Mouse (Mus musculus): ENCODE data around the gene Mrps33.
A peak's percentile ranks its signal among the peaks of the same experiment; 100 is the strongest.

The Mrps33 gene

DNA sequence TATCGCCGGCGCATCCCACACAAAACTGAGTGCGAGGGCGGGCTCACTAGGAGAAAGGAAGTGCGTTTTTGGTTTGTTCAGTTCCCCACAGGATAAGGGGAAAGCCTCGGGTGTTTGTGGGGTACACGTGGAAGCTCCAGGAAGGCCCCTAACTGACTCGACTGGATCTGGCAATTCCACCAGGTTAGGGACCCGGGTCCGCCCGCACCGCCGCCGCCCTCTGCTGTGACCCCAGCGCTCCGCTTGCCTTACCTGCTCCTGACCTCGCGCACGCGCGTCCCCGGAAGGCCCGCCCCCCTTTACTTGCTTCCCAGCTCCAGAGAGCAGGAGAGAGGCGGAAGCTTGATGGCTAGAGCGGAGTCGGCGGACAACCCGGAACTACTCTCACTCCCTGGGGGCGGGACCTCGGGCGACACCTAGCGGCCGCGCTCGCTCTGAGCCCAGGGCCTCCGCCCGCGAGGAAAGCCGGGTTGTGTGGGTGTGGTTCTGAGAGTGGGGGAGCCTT is at the start of gene Mrps33:
Mrps33 (minus strand) TSS at position 377 of the 505 bp plus-strand sequence.
- no peak for DNase-seq (ENCODE audit: extremely low read depth, low read depth, low spot score)

DNA sequence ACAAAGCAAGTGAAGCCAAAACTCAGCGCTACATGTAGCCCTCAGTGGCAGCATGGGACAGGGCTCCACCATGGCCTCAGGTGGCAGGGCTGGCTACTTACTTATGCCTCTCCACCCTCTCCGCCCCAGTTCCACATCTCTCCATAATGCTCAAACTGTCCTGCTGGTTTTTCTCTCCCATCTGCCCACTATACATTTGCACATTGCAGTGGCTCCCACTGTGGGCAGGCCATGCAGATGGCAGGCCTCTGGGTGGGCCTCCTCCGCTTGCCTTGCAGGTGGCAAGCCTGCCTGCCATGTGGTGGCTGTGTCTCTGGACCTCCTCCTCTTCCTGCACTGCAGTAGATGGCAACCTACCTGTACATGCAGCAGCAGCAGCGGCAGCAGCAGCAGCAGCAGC is 38.9 kb upstream of the Mrps33 start:
- DNase-seq (ENCODE audit: extremely low read depth, low read depth, low spot score) = no peak

DNA sequence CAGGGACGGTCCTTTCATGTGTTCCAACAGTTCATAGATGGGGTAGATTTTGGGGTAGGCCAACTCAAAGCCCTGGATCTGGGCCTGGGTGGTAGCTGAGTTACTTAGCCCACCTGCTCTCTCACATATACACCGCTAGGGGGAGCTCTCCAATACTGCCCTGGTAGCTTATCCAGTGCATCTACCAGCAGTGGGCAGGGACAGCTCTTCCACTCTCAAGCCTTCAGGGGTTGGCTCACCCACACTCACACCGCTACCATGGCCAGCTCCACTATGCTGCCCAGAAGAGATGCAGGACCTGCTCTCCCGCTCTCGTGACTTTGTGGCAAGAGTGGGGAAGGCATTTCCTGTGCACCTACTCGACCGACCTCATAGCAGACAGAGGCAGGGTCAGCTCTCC is 38.0 kb upstream of the Mrps33 start:
- DNase-seq (ENCODE audit: extremely low read depth, low read depth, low spot score) = no peak

DNA sequence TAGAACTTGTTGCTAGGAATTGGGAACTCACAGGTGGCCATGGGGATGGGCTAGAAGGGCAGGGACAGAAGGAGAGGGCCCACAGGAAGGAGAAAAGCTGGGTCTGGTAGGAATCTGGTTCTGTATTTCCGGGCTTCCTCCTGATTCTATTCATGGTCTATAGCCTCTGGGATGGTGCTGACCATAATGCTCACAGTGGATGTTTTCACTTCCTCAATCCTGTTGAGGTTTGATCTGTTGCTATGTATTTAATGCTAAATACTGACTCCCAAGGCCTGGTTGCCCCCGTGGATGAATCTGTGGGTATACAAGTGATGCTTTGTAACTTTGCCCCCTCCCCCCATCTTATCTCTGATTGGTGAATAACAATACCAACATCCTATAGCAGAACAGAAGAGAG is 36.8 kb upstream of the Mrps33 start:
- DNase-seq (ENCODE audit: extremely low read depth, low read depth, low spot score) = no peak

DNA sequence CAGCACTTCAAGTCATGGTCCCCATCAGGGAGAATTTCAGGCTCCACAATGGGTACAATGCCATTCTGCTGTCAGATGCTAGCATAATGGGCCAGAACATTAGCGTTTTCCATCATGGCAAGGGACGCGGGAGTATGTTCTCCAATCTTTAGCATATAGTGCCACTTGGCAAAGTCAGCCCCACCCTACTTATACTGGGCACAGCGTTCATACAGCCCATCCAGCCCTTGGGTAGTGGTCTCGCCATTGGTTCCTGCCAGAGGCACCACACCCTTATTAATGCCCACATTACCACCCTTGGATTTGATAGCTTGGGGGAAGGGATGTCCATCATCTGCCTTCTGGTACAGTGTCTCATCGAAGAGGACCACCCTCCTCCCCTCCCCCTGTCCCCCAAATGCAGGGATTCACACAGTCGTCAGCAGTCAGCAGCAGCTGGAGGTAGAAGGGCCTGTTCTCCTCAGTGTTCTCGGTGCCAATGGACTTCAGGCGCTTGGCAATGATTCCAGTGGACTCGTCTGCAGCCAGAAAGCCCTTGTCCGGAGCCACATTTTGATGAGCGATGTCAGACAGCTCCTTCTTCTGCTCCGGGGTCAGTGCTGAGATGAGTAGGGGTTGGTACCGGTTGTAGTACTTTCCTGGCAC is 33.0 kb upstream of the Mrps33 start:
- DNase-seq (ENCODE audit: extremely low read depth, low read depth, low spot score) = no peak

DNA sequence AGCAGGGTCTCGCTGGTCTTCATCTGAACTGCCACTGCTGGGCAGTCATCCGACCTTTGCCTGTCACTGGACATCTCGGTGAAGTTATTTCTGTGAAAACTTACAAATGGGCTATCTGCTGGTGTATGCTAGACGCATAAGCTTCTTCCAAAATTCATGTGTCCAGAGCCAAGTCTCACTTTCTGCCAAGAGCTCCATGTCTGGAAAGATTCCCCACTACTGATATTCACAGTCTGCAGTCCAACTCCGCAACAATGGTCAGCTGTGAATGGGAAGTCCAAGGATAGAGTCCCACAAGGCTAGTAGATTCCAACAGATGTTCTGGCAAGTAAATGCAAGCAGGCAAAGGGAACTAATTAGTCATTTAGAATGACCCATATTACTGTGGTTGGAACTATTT is 17.9 kb upstream of the Mrps33 start:
- DNase-seq (ENCODE audit: extremely low read depth, low read depth, low spot score) = no peak

DNA sequence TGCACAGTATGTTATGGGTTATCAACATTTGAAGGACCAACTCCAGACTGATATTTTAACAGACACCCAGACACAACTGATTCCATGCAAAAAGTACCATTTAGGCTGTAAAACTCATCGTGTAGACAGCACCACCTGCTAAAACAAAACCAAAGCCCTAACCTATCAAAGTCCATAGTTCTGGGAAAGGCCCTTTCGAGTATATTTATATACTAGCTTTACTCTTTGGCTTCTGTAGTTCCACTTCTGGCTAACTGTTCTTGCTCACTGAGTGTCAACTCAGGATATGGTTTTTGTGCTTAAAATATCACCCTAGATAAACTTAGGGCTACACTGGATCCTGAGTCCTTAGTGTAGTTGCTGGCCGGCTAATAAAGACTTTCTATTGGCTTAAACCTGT is 10.5 kb upstream of the Mrps33 start:
- DNase-seq (ENCODE audit: extremely low read depth, low read depth, low spot score) = no peak

DNA sequence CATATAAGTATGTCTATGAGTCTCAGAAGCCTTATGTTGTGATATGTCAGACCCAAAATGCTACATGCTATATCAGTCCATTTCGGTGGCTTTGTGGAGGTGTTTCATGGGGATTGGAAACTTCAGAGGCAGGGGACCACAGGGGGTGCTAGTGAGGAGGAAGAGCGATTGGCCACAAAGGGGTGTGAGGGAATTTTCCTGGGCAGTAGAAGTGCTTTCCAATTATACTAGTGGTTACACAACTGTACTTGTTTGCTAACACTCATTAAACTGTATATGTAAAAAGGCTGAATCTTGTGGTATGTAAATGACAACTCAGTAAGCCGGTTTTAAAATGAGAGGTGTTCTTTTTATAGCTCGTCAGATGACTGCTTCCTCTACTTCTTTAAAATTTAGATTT is 8.1 kb upstream of the Mrps33 start:
- no peak for DNase-seq (ENCODE audit: extremely low read depth, low read depth, low spot score)

DNA sequence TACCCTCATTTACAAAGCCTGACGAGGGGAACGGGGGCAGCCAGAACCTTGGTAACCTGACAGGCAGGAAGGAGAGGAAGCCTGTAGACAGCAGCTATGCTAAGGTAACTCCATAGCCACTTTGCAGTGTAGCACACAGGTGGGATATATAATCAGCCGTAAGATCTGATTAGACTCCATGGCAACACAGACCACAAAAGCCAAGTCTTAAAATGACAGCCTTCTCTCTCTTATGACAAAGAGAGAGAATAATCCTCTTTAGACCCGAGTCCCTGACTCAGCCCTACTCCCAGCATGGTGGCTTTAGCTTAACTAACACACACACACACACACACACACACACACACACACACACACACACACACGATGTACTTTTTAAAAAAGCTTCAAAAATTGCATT is 2.3 kb downstream of the Mrps33 start:
- no peak for DNase-seq (ENCODE audit: extremely low read depth, low read depth, low spot score)

DNA sequence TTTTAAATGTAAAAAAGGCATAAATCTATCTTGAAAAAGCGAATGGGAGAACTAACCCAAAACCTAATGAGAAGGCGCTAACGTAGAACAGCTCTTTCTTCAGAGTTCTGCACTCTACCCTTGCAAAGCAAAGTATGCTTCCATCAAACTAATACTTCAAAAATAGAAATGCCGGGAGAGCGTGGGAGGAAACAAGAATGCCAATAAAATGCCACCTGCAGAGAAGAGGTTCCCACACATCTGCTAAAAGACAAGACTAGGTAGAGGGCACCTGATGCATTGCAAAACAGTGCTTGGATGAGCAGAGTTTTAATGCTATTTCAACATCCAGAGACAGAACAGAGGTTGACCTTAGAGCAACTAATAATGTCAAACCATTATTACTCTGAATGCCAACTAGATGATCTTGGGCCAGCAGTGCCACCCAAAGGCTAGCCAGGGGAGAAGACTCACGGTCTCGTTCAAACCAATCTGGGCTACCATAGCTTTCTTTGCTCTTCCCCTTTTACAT is 3.7 kb downstream of the Mrps33 start:
- peak; percentile 94 for DNase-seq (ENCODE audit: extremely low read depth, low read depth, low spot score)

DNA sequence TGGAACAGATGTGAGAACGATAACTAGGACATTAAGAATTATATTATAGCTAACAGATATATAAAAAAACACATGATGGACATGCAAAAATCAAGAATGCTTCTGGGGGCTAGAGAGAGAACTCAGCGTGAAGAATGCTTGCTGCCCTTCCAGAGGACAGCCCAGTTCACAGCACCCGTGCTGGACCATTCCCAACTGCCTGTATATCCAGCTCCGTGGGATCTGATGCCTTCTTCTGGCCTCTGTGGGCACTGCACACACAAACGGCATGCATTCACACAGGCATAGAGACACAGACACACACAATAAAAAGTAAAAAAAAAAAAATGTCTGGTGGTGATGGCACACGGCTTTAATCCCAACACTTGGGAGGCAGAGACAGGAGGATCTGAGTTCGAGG is 4.5 kb downstream of the Mrps33 start:
- DNase-seq (ENCODE audit: extremely low read depth, low read depth, low spot score) = no peak

DNA sequence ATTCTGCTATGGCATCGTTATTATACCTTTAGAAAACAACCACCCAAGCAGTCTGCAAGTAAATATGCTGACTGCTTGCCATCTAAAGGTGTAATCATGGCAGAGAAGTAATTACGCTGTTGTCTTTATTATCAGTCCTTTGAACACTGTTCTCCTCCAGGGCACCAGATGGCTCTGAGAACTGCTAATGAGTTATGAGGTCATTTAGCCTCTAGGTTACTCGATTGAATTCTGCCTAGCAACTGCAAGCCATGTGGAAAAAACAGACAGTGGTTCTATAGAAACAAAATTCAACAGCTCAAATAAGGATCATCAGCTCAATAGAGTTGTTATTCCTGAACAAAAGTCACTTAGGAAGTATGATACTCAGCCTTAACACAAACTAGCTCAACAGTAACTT is 4.9 kb downstream of the Mrps33 start:
- DNase-seq (ENCODE audit: extremely low read depth, low read depth, low spot score) = no peak

DNA sequence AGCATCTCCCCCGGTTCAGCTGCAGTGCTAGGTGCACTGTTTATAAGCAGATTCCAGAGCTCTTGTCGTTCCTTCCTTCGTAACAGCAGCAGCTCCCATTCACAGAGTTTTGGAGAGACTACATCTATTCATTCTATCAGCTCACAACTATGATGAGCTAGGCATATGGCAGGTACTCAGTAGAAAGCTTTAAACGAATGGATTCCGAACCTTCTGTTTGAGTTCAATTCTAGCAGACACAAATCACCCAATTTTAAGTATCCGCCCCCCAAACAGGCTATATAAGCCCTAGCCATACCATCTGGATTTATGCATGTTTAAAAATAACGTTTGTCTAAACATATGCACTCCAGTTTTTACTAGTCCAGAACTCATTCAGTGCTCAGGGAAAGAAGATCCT is 9.8 kb downstream of the Mrps33 start:
- DNase-seq (ENCODE audit: extremely low read depth, low read depth, low spot score) = no peak

DNA sequence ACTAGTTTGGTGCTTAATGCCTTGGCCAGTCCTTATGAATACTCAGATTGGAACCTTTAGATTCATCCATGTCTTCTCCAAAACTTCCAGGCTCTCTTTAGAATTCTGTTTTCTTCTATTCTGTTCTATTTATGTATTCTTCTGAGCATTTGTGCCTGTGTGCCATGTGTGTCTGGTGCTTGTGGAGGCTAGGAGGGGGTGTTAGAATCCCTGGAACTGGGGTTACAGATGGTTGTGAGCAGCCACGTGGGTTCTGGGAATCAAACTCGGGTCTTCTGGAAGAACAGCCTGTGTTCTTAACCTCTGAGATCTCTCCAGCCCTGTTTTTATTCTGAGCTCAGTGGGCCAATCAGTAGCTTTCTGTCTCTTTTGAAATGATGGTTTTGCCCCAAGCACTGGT is 13.7 kb downstream of the Mrps33 start:
- DNase-seq (ENCODE audit: extremely low read depth, low read depth, low spot score) = no peak

DNA sequence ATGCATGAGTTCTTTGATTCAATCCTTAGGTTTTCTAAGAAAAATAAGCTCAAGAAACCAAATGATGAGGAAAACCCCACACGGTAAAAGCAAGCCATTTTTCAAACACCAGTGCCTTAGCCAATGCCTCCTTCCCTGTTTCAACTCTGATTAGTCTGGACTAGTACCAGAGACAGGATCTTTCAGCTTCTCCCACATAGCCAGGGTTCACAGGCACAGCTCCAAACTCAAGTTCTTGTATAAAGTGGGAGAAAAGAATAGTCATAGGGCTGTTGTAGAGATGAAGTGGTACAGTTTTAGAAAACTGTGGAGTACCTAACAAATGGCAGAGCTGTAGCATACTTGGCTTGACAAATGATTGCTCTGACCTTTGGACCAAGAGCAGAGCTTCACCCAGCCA is 14.6 kb downstream of the Mrps33 start:
- no peak for DNase-seq (ENCODE audit: extremely low read depth, low read depth, low spot score)

DNA sequence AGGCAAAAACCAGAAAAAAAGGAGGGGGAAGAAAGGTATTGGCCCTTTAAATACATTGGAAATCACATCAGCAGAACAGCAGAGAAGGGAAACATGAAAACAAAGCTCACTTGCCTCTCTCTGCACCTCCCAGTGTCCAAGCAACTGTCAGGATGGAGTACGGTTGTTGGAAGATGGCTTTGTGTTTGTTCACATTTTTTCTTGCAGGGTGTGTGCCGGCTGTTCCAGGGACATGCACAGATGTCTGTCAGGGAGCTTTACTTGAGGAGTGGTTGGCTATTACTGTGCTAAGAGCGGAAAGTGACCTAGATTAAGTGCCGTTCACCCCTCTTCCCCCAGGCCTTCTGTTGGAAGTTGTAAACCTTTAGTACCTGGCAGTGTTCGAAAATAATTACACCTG is 19.0 kb downstream of the Mrps33 start:
- no peak for DNase-seq (ENCODE audit: extremely low read depth, low read depth, low spot score)

DNA sequence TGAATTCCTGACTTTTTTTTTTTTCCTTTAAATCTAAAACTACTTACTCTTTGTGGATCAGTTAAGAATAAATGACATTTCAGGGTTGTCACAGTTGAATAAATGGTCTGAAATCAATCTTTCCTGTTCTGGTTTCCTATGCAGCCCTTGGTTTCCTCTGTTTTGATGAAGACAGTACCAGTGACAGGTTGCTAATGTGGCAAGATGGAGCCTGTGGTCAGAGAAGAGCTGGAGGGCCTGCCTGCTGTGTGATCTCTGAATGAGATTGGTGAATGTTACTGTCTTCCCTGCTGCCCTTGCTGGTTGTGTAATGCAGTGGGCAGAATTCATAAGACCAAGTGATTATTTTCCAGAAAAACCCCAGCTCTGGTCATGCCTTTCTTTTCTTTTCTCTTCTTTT is 22.4 kb downstream of the Mrps33 start:
- no peak for DNase-seq (ENCODE audit: extremely low read depth, low read depth, low spot score)

DNA sequence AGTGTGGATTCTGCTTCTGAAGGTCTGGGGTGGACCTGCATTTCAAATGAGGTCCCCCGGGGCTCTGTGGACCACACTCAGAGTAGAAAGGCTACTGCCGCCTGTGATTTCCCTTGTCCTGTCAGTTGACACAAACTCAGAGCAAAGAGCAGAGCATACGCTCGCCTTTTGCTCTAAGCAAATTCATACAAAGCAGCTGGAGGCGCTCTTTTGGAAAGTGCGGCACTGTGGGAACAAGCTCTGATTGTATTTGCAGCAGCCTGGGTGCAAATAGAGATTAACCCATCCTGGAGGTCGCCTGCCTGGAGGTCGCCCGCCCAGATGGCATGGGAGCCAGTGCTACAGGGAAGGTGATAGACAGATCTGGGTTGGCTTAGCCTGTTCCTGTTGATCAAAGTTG is 23.0 kb downstream of the Mrps33 start:
- no peak for DNase-seq (ENCODE audit: extremely low read depth, low read depth, low spot score)

DNA sequence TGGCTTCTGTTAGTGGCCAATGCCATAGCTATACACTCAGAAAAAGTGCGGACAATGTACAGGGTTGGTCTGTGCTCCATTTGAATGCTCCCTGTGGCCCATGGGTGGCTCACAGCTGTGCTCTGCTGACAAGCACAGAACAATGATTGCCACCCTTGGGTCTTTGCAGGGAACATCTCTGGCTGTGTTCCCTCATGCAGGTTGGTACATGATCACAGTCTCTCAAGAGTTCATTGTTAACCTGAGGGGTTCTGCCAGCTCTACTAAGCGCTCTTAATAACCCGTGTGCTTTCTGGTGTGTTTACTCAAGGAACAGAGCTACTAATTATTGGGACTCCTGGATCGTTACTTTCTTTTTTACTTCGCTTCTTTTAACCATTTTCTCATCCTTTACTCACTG is 24.8 kb downstream of the Mrps33 start:
- no peak for DNase-seq (ENCODE audit: extremely low read depth, low read depth, low spot score)

DNA sequence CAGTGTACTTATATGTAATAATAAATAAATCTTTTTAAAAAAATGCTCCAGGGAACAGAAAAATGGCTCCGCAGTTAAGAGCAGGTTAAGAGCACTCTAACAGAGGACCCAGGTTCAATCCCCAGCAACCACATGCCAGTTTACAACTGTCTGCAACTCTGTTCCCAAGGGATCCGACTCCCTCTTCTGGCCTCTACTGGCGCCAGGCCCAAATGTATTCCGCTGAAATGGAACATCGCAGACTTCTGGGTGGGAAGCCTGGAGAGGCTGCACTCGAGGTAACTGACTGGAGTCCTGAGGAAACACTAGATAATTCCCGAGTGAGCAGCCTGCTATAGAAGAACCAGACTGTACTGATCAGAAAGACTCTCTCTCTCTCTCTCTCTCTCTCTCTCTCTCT is 27.3 kb downstream of the Mrps33 start:
- DNase-seq (ENCODE audit: extremely low read depth, low read depth, low spot score) = no peak

DNA sequence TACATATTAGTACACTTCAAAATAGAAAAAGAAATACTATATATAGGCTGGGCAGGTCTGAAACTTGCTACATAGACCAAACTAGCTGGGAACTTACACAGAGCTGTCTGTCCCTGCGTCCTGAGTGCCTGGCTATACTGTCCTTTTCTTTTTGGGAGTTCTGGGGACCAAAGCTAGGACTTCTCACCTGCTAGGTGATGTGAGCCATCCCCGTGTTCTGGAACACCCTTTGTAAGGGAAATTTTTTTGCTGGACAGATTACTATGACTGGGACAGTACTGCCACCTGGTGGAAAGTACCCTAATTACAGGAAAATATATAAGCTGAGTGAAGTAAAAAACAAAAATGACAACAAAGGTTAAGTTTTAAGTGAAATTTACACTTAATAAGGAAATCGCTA is 28.2 kb downstream of the Mrps33 start:
- no peak for DNase-seq (ENCODE audit: extremely low read depth, low read depth, low spot score)

DNA sequence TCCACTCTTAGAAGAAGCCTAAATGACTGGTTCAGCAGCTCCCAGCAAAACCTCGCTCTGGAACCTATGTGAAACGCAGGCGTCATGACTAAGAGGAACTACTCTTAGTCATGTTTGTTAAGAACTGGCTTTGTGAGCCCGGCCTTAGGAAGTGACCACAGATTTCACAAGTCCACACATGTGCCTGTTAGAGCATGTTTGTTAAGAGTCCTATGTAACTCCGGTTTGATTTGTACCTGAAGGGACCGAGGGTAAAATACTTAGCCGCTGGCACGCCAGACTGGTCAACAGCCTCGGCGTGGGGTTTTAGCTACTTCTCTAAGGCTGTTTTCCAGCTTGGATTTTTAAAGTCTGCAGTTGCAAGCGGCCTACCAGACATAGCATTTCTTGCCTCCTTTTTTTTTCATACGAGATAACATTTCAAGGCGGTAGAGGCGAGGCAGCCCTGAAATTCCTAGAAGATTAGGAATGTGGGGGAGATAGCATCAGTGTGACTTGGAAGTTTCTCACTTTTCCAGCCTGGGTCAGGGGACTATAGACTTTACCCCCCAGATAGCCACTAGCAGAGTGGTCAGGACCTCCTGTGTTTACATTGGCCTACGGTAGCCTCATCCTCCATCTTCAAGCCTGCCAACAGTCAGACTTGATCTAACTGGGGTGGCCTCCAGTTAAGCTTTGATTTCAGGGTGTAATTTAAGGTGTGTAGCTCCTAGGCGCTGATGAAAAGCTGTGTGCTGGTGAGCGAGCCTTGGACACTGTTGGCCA is 28.8 kb downstream of the Mrps33 start:
- DNase-seq (ENCODE audit: extremely low read depth, low read depth, low spot score) = peak; percentile 96

Data from fat pad, adult 2 months (tissue).